In genomic region chr6:82085313-82085908, GRCm38 (mm10) we compare ENCODE assay signal across 21 mouse cellular contexts. TPM values are rescaled to one million over a fixed set of nuclear protein-coding genes. Genes with fewer than 3 reads are reported as not detected.
A peak's percentile ranks its signal among the peaks of the same experiment; 100 is the strongest.
DNase-seq lines count a peak whose midpoint lies in the region; ATAC-seq lines count a peak whose summit lies in the region.
"Had no signal": no experiment of that assay in that cellular context is flagged by ENCODE, and none has a peak within 500 bp of the region (broad histone marks: within the 10 kb centered on the region; RNA-seq: fewer than 3 reads in every experiment).

No protein-coding gene starts in this region.

- H3K4me3 ChIP-seq in heart, embryonic 14.5 days (ENCODE audit: control insufficient read depth in 1 of 2, insufficient read depth in 1 of 2, low read depth in 1 of 2, low read length in 2 of 2) = no peak overlapping the region
- H3K4me3 ChIP-seq in heart, embryonic 10.5 days = no peak overlapping the region
- no peak overlapping the region for H3K4me3 ChIP-seq in liver, embryonic 15.5 days (replicated peaks)
- no peak overlapping the region for H3K4me3 ChIP-seq in liver, embryonic 12.5 days
- H3K4me3 ChIP-seq: embryonic facial prominence, embryonic 12.5 days; erythroblast, embryonic 14.5 days; forebrain, embryonic 13.5 days; layer of hippocampus, adult 2 months; neural tube, embryonic 12.5 days had no signal

- ATAC-seq in heart, embryonic 14.5 days (ENCODE audit: insufficient number of reproducible peaks, insufficient read depth, low FRiP score, low read depth) = no peak; the same call in 1 of the 2 replicates
- no peak for ATAC-seq in liver, embryonic 15.5 days (ENCODE audit: insufficient read depth)
- no peak for ATAC-seq in liver, embryonic 12.5 days
- ATAC-seq: forebrain, embryonic 13.5 days; hindbrain, embryonic 16.5 days; intestine, embryonic 16.5 days had no signal

- H3K27ac ChIP-seq in heart, embryonic 14.5 days (replicated peaks in 1 of 2; ENCODE audit: control insufficient read depth in 1 of 2, insufficient read depth in 1 of 2, low read depth in 2 of 2, low read length in 2 of 2) = peak overlapping the region; percentile 53 to 72; a peak in 2 of 4 replicates
- no peak overlapping the region for H3K27ac ChIP-seq in heart, embryonic 10.5 days
- peak overlapping the region; percentile 48 for H3K27ac ChIP-seq in liver, embryonic 15.5 days (replicated peaks)
- H3K27ac ChIP-seq in liver, embryonic 12.5 days = no peak overlapping the region
- H3K27ac ChIP-seq: embryonic facial prominence, embryonic 12.5 days; forebrain, embryonic 13.5 days; layer of hippocampus, adult 2 months; neural tube, embryonic 12.5 days had no signal

- WGBS in heart, embryonic 14.5 days = 56% methylated on average over 8 of the region's 8 CpGs
- WGBS in heart, embryonic 10.5 days = 64% methylated on average over 8 of the region's 8 CpGs
- 42% methylated on average over 8 of the region's 8 CpGs for WGBS in liver, embryonic 15.5 days (ENCODE audit: insufficient replicate concordance)
- WGBS in liver, embryonic 12.5 days (ENCODE audit: insufficient replicate concordance) = 54% methylated on average over 8 of the region's 8 CpGs
- WGBS in large intestine, adult 2 months = 54% methylated on average over 8 of the region's 8 CpGs

- H3K9ac ChIP-seq in heart, embryonic 14.5 days (ENCODE audit: low read length) = no peak overlapping the region
- H3K9ac ChIP-seq in liver, embryonic 15.5 days = no peak overlapping the region
- no peak overlapping the region for H3K9ac ChIP-seq in liver, embryonic 12.5 days
- H3K9ac ChIP-seq: embryonic facial prominence, embryonic 12.5 days; forebrain, embryonic 13.5 days; neural tube, embryonic 12.5 days had no signal

- H3K4me1 ChIP-seq in heart, embryonic 14.5 days (ENCODE audit: control insufficient read depth in 2 of 2, insufficient read depth in 2 of 2, low read length in 2 of 2) = no peaks in the 10 kb centered on the region
- no peaks in the 10 kb centered on the region for H3K4me1 ChIP-seq in heart, embryonic 10.5 days
- no peaks in the 10 kb centered on the region for H3K4me1 ChIP-seq in liver, embryonic 15.5 days (replicated peaks)
- no peaks in the 10 kb centered on the region for H3K4me1 ChIP-seq in liver, embryonic 12.5 days
- H3K4me1 ChIP-seq: embryonic facial prominence, embryonic 12.5 days; forebrain, embryonic 13.5 days; neural tube, embryonic 12.5 days had no signal

- no peaks in the 10 kb centered on the region for H3K27me3 ChIP-seq in heart, embryonic 14.5 days (ENCODE audit: control insufficient read depth, insufficient read depth, low read length)
- H3K27me3 ChIP-seq in heart, embryonic 10.5 days (ENCODE audit: insufficient read depth, poor library complexity, severe bottlenecking) = peaks cover 3% of the 10 kb centered on the region; the same call in 1 of the 2 replicates
- no peaks in the 10 kb centered on the region for H3K27me3 ChIP-seq in liver, embryonic 15.5 days
- H3K27me3 ChIP-seq in liver, embryonic 12.5 days (replicated peaks) = no peaks in the 10 kb centered on the region
- H3K27me3 ChIP-seq: embryonic facial prominence, embryonic 12.5 days; forebrain, embryonic 13.5 days; neural tube, embryonic 12.5 days had no signal

- no peak overlapping the region for H3K4me2 ChIP-seq in heart, embryonic 14.5 days (ENCODE audit: low read length)
- H3K4me2 ChIP-seq in liver, embryonic 15.5 days = no peak overlapping the region
- H3K4me2 ChIP-seq in liver, embryonic 12.5 days = no peak overlapping the region
- H3K4me2 ChIP-seq: embryonic facial prominence, embryonic 12.5 days; forebrain, embryonic 13.5 days; midbrain, embryonic 11.5 days; neural tube, embryonic 12.5 days had no signal

- peaks cover 5% of the 10 kb centered on the region for H3K9me3 ChIP-seq in heart, embryonic 14.5 days (ENCODE audit: control insufficient read depth, low read length)
- peaks cover 3% of the 10 kb centered on the region; the same call in 1 of the 2 replicates for H3K9me3 ChIP-seq in heart, embryonic 10.5 days
- no peaks in the 10 kb centered on the region for H3K9me3 ChIP-seq in liver, embryonic 15.5 days (replicated peaks)
- H3K9me3 ChIP-seq in liver, embryonic 12.5 days (replicated peaks) = no peaks in the 10 kb centered on the region
- H3K9me3 ChIP-seq: embryonic facial prominence, embryonic 12.5 days; forebrain, embryonic 13.5 days; neural tube, embryonic 12.5 days had no signal

- DNase-seq in heart, embryonic 10.5 days (ENCODE audit: low spot score) = no peak
- peak; percentile 21 for DNase-seq in large intestine, adult 2 months (ENCODE audit: low read depth, low spot score)
- DNase-seq in lung, postnatal 36 days = peak; percentile 29
- DNase-seq in ovary, adult 18-20 months (ENCODE audit: low spot score) = no peak
- DNase-seq: adrenal gland, adult 8-10 months; cerebellum, postnatal 10 days; gastrocnemius, postnatal 25 days; kidney, postnatal 10 days; layer of hippocampus, postnatal 36 days; thymus, postnatal 25 days had no signal

- no peaks in the 10 kb centered on the region for H3K36me3 ChIP-seq in heart, embryonic 14.5 days (ENCODE audit: control insufficient read depth, insufficient read depth, low read length)
- no peaks in the 10 kb centered on the region for H3K36me3 ChIP-seq in heart, embryonic 10.5 days
- 0 out of 2 replicates have a peak, but pooled peaks cover 6% of the 10 kb centered on the region for H3K36me3 ChIP-seq in liver, embryonic 15.5 days (replicated peaks)
- H3K36me3 ChIP-seq in liver, embryonic 12.5 days = no peaks in the 10 kb centered on the region
- H3K36me3 ChIP-seq: neural tube, embryonic 12.5 days had no signal

RNA-seq across cellular contexts. Expression of gene Eva1a, which starts 44.6 kb away (rescaled TPM):
- polyA plus RNA-seq in heart, embryonic 14.5 days (2014; fragmentation: Nextera tagmentation; extraction: Ambion mirVana) = 5.7 and 6.0 TPM in 2 replicates
- polyA plus RNA-seq in heart, embryonic 10.5 days (2016; fragmentation: Nextera tagmentation; extraction: Ambion mirVana) = 3.7 and 5.8 TPM in 2 replicates
- polyA plus RNA-seq in liver, embryonic 15.5 days (2015; fragmentation: Nextera tagmentation; extraction: Ambion mirVana) = 9.8 and 11.0 TPM in 2 replicates
- 3.5 and 3.8 TPM in 2 replicates for polyA plus RNA-seq in liver, embryonic 12.5 days (2016; fragmentation: Nextera tagmentation; extraction: Ambion mirVana)
- 3.9 and 4.7 TPM in 2 replicates for polyA plus RNA-seq in large intestine, adult 2 months (2012; rRNA removed)

Comparison
In these comparisons a context has a peak if more than half of its experiments do, and no peak if none do; other contexts are left out.
1. H3K27ac ChIP-seq: peak in heart, embryonic 14.5 days (2 of 2) and liver, embryonic 15.5 days (single experiment); none in heart, embryonic 10.5 days (single experiment) and liver, embryonic 12.5 days (single experiment).
2. DNase-seq: peak in large intestine, adult 2 months (single experiment) and lung, postnatal 36 days (single experiment); none in heart, embryonic 10.5 days (single experiment) and ovary, adult 18-20 months (single experiment).